Mouse (Mus musculus) neural tube, embryonic 14.5 days (tissue): ENCODE results near the gene Rpl21. TPM values are rescaled to one million over a fixed set of nuclear protein-coding genes. Genes with fewer than 3 reads are reported as not detected.

Experiments used
- ATAC-seq: fragments of 200-750 bp; cut with Nextera tagmentation; 2 replicates; pipeline ENCODE4 v1.8.0; 2017; ENCODE audit warnings: low read depth, mild to moderate bottlenecking, moderate TSS enrichment, moderate library complexity
- H3K27ac ChIP-seq: fragments of 300-500 bp; sonication (generic); 2 replicates; pipeline ENCODE4 v1.5.1; 2014; ENCODE audit warnings: low read depth, mild to moderate bottlenecking, control low read depth, low read length, moderate library complexity, mixed read lengths
- H3K27me3 ChIP-seq: fragments of 300-500 bp; sonication (generic); 2 replicates; pipeline ENCODE4 v1.6.1; 2014; ENCODE audit warnings: low read length; ENCODE audit not compliant: control insufficient read depth, insufficient read depth
- H3K36me3 ChIP-seq: fragments of 300-500 bp; sonication (generic); 2 replicates; pipeline ENCODE4 v1.6.1; 2014; ENCODE audit warnings: low read length, mixed read lengths; ENCODE audit not compliant: control insufficient read depth, insufficient read depth
- H3K4me1 ChIP-seq: fragments of 300-500 bp; sonication (generic); 2 replicates; pipeline ENCODE4 v1.6.1; 2014; ENCODE audit warnings: low read length; ENCODE audit not compliant: control insufficient read depth, insufficient read depth
- H3K4me2 ChIP-seq: fragments of 300-500 bp; sonication (generic); 2 replicates; pipeline ENCODE4 v1.6.1; 2014; ENCODE audit warnings: mild to moderate bottlenecking, low read depth, low read length, control low read depth
- H3K4me3 ChIP-seq: fragments of 300-500 bp; sonication (generic); 2 replicates; pipeline ENCODE4 v1.5.1; 2014; ENCODE audit warnings: low read depth, low read length, control low read depth, mixed read lengths
- H3K9ac ChIP-seq: fragments of 300-500 bp; sonication (generic); replicated peaks from 2 replicates; pipeline ENCODE4 v1.6.1; 2014; ENCODE audit warnings: low read depth, mild to moderate bottlenecking, control low read depth, low read length, mixed read lengths
- H3K9me3 ChIP-seq: fragments of 300-500 bp; sonication (generic); 2 replicates; pipeline ENCODE4 v1.6.1; 2016; ENCODE audit warnings: low read length; ENCODE audit not compliant: control insufficient read depth
- WGBS: fragments of 180-500 bp; shearing (Covaris S2); extraction: QIAGEN DNeasy Blood & Tissue Kit; methylation state at CpG from one replicate; pipeline ENCODE4 v1.1.7; 2014; 5-methylcytosine and 5-hydroxymethylcytosine counted together
- polyA plus RNA-seq: library from polyadenylated mRNA; unstranded; fragments of >200 nt; fragmentation: Nextera tagmentation; extraction: Ambion mirVana; gene quantifications from 2 replicates; pipeline ENCODE4 v1.2.1, GENCODE M21; 2014

Gene Rpl21
- 380 TPM in 2 replicates for polyA plus RNA-seq

DNA sequence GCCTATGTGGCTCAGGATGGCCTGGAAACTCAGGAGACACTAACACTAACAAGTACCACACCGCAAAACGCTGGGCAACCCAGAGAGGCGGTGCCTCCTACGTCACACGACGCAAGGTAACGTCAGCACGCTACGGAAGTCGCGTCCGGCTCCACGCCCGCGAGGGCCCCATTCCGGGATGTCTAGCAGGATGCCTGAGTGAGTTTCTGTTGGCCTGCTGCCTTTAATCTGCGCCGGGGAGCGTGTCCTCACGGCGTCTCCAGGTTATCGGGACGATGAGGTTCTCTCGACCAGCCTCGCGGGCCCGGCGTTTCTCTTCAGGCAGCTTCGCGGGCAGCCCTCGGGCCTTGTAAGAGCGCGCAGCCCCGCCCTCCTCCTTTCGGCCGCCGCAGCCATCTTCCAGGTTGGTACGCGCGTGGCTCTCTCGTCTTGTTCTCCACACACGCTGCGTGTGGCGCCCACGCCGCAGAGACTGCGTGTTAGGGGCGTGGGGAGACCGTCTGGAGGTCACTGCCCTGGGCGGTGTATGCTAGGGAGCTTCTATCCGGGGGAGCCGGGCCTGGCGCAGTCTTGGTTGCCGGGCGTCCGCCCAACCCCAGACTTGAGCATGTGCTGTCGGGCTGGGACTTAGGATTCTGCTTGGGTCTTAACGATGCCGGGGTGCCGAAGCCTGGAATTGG, at the start of gene Rpl21:
Gene Rpl21, plus strand, starts transcription at position 122 of the 680 bp plus-strand sequence.
- Histone ChIP-seq H3K4me3 (peak within 1 kb of the TSS; percentile 92), H3K27ac (peak within 1 kb of the TSS; percentile 92), H3K4me1 (peaks cover 20% of the 10 kb centered on the region), H3K4me2 (peak within 1 kb of the TSS; percentile 84), H3K9ac (peak within 1 kb of the TSS; percentile 95), H3K27me3 (no peaks in the 10 kb centered on the region), H3K9me3 (no peaks in the 10 kb centered on the region), H3K36me3 (peaks cover 30% of the 10 kb centered on the region)
- peak; percentile 99 for ATAC-seq
- 0% methylated on average over 60 of the region's 60 CpGs for WGBS

DNA sequence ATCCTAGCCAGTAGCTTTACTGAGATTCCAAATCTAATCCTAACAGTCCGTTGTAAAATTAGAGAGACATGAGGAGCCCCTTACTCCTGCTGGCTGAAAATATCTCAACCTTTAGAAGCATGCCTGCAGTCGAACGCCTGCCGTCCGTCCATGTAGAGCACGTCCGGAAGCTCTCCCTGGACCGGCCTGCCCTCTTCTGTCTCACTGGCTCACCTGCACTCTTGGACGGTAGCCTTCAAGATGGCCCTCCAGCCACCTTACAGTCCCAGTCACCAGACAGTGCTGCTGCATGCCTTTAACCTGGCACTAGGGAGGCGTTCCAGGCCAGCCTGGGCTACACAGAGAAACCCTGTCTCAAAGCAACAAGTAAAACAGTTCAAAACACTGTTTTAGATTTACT, 49.4 kb upstream of the Rpl21 start:
- no peak overlapping the region for H3K27ac ChIP-seq
- H3K27me3 ChIP-seq: no peaks in the 10 kb centered on the region
- WGBS: 88% methylated on average over 10 of the region's 10 CpGs
- H3K4me2 ChIP-seq: no peak overlapping the region
- no peaks in the 10 kb centered on the region for H3K4me1 ChIP-seq
- H3K4me3 ChIP-seq: no peak overlapping the region
- ATAC-seq: no peak
- no peaks in the 10 kb centered on the region for H3K36me3 ChIP-seq
- H3K9me3 ChIP-seq: no peaks in the 10 kb centered on the region
- H3K9ac ChIP-seq: no peak overlapping the region

DNA sequence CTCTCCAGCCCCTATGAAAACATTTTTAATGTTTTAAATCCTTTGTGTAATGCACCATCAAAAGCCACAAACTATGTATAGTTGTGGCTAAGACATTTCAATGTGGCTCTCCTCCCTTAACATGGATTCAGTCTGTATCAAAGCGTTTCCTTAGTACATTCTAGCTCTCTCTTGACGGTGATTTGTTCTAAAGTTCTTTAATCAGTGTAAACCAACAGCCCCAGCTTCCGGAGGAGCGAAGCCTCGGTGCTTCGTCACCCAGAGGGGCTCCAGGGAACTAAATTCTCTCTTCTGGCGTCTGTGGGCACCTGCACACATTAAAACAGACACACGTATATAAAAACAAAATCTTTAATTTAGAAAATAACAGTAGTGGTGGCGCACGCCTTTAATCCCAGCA, 48.8 kb upstream of the Rpl21 start:
- ATAC-seq: no peak
- WGBS: 84% methylated on average over 10 of the region's 10 CpGs
- Histone ChIP-seq H3K4me3 (no peak overlapping the region), H3K9me3 (no peaks in the 10 kb centered on the region), H3K9ac (no peak overlapping the region), H3K36me3 (no peaks in the 10 kb centered on the region), H3K4me1 (no peaks in the 10 kb centered on the region), H3K27ac (no peak overlapping the region), H3K27me3 (no peaks in the 10 kb centered on the region), H3K4me2 (no peak overlapping the region)

DNA sequence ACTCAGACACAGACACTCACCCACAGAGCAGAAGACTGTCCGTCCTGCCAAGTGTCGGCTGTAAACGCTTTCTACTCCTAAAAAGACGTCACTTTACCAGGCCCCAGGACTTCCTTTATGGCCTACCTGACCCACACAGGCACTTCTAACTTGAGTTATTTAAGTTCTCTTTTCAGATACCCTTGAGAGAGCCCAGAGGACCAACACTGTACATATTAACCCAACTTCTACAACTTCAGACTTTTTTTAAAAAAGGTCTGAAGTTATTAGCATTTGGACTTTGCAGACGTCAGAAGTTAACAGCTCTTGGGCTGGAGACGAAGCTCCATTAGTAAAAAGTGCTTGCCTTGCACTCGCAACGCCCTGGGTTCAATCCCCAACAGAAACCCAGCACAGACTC, 46.6 kb upstream of the Rpl21 start:
- WGBS: 65% methylated on average over 8 of the region's 8 CpGs
- Histone ChIP-seq H3K27me3 (no peaks in the 10 kb centered on the region), H3K36me3 (no peaks in the 10 kb centered on the region), H3K9ac (no peak overlapping the region), H3K27ac (no peak overlapping the region), H3K4me3 (no peak overlapping the region), H3K4me2 (no peak overlapping the region), H3K4me1 (peaks cover 4% of the 10 kb centered on the region), H3K9me3 (no peaks in the 10 kb centered on the region)
- no peak for ATAC-seq

DNA sequence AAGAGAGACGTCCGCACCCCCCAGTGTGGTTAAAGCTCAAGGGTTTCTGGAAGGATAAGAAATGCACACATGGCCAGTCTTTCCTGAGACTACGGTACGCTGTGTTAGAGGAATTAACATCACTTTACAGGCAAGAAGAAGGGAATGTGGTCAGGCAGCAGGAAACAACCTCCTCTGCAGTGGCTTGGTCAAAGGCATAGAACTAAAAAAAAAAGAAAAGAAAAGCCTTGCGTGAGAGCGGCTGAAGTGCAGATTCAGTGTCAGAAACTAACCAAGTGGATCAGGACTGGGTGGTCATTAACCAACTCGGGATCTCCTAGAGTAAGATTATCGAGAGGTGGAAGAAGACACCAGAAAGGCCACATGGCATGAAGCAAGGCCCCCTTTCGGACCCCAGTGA, 43.3 kb upstream of the Rpl21 start:
- Histone ChIP-seq H3K27ac (no peak overlapping the region), H3K4me3 (no peak overlapping the region), H3K36me3 (no peaks in the 10 kb centered on the region), H3K4me2 (no peak overlapping the region), H3K9ac (no peak overlapping the region), H3K4me1 (peaks cover 20% of the 10 kb centered on the region), H3K9me3 (no peaks in the 10 kb centered on the region), H3K27me3 (no peaks in the 10 kb centered on the region)
- ATAC-seq: no peak
- WGBS: 77% methylated on average over 9 of the region's 9 CpGs

DNA sequence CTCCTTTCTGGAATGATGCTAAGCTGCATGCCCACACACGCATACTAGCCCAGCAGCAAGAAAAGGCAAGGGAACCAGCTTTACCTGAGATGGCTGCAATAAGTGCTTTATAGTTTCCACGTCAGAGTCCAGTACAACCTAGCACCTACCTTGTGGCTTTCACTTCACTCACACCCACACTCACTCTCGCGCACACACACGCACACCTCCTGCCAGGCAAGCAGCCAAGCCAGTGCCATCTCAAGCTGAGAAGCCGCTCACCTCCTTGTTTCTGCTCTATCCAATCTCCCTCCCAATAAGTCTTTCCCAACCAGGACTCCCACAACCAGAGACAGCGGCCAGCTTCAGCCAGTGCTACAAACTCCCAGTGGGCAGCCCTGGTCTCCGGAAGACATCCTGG, 41.7 kb upstream of the Rpl21 start:
- H3K4me2 ChIP-seq: no peak overlapping the region
- H3K9me3 ChIP-seq: no peaks in the 10 kb centered on the region
- no peak overlapping the region for H3K27ac ChIP-seq
- H3K27me3 ChIP-seq: no peaks in the 10 kb centered on the region
- WGBS: 79% methylated on average over 8 of the region's 8 CpGs
- no peak overlapping the region for H3K9ac ChIP-seq
- no peak overlapping the region for H3K4me3 ChIP-seq
- H3K4me1 ChIP-seq: peaks cover 20% of the 10 kb centered on the region
- no peak for ATAC-seq
- H3K36me3 ChIP-seq: no peaks in the 10 kb centered on the region

DNA sequence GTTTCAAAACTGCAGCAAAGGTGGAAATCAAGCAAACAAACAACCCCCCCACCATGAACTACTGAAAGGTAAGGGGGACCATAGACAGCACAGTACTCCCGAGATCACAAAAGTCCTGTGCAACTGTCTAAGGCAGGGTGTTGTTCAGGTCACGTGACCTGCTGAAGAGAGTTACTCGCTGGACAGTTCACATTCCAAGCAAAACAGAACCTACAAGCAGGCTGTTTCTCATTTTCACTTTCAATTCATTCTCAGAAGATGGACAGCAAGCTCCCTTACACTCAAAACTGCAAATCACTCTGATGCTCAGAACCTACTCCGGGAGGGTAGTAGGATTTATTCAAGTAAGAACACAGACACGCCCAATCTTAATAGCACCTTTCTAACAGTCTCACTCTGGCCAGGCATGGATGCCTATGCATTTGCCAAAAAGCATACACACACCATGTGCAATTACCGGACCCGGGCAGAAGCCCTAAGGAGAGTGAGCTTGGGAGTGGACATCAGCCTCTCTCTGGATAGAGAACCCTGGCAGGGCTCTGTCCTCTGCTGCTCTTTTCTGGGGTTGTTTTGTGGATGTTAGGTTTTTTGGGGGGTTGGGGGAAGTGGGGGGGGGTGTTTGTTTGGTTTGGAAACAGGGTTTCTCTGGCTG, 40.4 kb upstream of the Rpl21 start:
- Histone ChIP-seq H3K4me2 (peak overlapping the region; percentile 66; the same call in 1 of the 2 replicates), H3K27ac (no peak overlapping the region)
- no peak for ATAC-seq

DNA sequence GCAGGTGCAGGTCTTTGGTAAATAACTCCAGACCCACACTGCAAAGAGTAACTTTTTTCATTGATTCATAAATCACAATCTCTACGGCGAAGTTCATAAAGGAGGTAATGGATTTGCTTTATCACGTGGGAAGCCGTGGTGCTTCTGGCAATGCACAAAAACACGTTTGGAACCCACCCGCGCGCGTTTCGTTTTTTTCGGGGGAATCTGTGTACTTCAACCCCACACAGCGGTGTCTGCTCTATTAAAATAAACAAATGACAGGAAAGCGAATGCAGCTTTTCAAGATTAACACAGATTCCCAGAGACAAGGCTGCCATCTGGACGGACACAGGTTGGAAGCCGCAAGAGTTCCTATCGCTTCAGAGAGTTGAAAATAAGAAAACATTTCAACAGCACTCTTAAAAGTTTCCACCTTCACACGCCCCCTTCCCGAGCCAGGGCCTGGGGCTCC, 39.0 kb upstream of the Rpl21 start:
- WGBS: 5% methylated on average over 18 of the region's 18 CpGs
- Histone ChIP-seq H3K27ac (peak overlapping the region; percentile 88), H3K27me3 (no peaks in the 10 kb centered on the region), H3K9ac (peak overlapping the region; percentile 87), H3K4me2 (peak overlapping the region; percentile 66), H3K36me3 (no peaks in the 10 kb centered on the region), H3K4me3 (peak overlapping the region; percentile 96), H3K9me3 (no peaks in the 10 kb centered on the region), H3K4me1 (peaks cover 20% of the 10 kb centered on the region)
- no peak for ATAC-seq

More for the DNA sequence above, 40.4 kb upstream of the Rpl21 start:
- peaks cover 20% of the 10 kb centered on the region for H3K4me1 ChIP-seq
- H3K4me3 ChIP-seq: no peak overlapping the region
- 75% methylated on average over 7 of the region's 7 CpGs for WGBS
- H3K36me3 ChIP-seq: no peaks in the 10 kb centered on the region
- H3K27me3 ChIP-seq: no peaks in the 10 kb centered on the region
- no peak overlapping the region for H3K9ac ChIP-seq
- no peaks in the 10 kb centered on the region for H3K9me3 ChIP-seq

DNA sequence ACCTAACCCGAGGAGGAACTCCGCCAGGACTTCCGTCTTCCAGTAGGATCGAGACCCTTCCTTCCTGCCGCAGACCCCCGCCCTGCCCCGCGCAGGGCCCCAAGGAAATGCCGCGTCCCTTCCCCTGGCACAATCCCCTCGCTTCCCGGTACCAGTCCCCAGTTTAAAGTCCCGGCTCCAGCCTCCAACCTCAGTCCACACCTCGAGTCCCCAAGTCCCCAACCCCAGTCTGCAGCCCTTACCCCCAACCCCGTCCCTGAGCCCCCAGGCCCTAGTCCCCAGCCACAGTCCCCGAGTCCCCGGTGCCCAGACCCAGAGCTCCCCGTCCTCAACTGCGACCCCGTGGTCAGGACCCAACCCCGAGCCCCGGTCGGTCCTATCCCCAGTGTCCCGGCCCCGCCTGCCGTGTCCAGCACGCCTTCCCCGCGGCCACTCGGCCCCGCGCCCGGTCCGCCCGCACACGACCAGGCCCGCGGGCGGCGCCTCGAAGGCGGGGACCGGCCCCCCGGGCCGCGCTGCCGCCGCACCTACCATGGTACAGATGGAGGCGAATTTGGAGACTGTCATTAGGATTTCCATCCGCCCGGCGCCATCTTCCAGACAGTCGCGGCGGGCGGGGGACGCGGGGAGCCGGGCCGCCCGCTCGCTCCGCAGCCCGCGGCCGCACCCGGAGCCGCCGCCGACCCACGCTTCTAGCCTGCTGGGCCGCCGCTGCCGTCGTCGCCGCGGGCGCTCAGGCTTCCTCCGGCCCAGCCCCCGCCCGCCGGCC, 38.4 kb upstream of the Rpl21 start:
- Histone ChIP-seq H3K27ac (peak overlapping the region; percentile 88), H3K4me1 (peaks cover 20% of the 10 kb centered on the region), H3K36me3 (no peaks in the 10 kb centered on the region), H3K27me3 (no peaks in the 10 kb centered on the region), H3K9ac (peak overlapping the region; percentile 87), H3K4me3 (peak overlapping the region; percentile 96), H3K9me3 (no peaks in the 10 kb centered on the region), H3K4me2 (peak overlapping the region; percentile 66)
- WGBS: under 1% methylated on average over 79 of the region's 83 CpGs
- ATAC-seq: peak; percentile 68
